Mouse (Mus musculus) kidney, postnatal 4 days (tissue): ENCODE results near the gene Rps19.
"Not testable (repeated sequence)": the region's sequence is repeated elsewhere in the genome, so short reads cannot be mapped to it uniquely, and the experiment has no call there.

Experiments used
- DNase-seq, 2 experiments: peaks; one replicate each; pipeline ENCODE4 v3.0.0; 2021; ENCODE audit warnings: mixed read lengths in 2 of 2

Gene Rps19

DNA sequence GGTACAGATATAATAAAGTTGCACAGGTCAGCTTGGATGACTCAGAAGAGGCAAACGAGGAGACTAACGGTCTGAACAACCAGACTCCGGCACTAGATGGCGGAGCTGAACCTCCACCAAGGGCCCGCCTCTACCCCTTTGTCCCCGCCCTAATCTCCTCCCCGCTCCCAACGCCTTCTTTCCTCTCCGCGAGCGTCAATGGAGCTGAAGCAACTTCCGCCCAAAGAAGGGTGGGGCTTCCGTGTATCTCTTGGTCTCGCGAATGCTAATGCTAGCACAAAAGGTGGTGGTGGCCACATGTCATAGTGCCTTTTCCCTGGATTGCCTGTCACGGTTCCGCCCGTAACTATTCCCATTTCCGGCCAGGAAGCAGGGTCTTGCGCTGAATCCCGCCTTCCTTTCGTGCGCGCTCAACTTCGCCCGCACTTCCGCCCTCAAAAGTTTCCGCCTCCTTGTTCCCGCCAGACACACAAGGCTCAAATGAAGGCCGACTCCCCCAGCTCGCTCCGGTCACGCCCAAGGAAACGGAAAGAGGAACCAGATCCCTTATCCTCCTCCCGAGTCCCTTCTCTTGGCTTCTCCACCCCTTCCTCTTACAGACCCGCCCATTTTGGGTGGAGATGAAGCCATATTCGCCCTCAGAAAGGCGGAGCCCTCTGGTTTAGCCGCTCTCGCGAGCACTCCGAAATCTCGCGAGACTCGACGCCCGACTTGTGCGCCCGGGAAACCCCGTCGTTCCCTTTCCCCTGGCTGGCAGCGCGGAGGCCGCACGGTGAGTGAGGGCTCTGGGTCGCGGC, at the start of gene Rps19:
Gene Rps19 (plus strand): TSS at position 476 of the 797 bp plus-strand sequence.
- DNase-seq: peak; percentile 99 to 100

DNA sequence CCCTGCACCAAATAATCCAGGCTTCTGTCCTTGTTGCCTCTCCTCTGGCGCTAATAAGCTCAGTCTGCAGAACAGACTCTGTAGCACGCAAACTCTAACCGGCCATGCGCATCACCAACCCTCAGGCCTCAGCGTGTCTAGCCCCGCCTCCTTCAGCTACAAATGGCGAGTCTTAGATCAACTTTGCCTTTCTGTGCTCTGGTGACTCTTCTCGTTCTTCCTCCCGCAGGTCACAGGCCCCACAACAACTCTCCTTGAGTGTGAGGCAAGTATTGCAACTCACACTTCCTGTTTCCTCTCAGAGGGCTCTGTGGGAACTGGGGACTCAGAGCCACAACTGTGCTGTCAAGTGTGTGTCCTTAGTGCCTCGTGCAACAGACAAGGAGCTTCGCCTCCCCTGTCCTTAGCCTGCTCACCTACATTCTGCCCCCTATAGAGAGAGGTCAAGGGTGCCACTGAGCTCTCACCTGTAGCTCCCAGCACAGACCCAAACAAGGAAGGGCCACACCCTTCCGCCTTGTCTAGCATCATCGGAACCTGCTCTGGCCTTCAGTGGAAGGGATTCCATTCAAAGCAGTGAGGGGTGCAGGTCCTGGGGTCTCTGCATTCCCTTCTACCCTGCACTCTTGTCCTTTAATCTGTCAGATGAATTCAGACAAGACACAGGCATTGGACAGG, 45.3 kb upstream of the Rps19 start:
- DNase-seq: peak in 1 of 2 experiments; percentile 32

DNA sequence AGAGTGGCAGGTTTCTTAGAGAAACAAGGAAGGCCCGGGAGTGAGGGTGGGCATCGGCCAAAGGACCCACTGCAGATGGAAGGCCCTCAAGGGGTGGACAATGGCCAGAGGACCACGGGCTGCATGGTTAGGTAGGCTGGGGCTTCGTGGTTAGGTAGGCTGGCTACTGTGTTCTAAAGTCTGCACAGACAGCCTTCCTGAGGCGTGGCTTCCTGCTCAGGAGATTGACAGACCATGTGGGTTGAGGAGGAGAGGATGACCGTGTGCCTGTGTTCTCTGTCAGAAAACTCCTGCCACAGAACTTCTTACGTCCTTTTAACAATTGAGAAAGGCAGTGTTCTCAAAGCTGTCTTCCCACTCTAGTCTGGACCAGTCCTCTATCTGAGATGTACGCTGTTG, 44.8 kb upstream of the Rps19 start:
- no peak for DNase-seq

DNA sequence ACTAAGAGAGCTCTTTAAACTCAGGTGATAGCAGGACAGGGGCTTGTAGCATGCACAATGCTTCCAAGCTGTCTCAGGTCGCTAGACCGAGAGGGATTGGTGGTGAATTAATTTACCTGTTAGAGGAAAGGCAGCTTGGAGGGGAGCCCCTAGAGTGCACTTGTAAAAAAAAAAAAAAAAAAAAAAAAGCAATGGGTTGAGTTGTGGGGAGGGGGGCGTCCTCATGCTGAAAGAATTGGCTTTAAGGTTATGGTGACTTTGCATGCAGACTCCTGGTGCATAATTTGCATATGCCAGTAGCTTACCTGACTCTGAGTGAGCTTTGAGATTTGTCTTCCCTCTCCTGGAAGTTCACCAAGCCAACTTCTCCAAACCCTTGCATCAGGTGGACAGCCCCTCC, 43.8 kb upstream of the Rps19 start:
- no peak for DNase-seq

DNA sequence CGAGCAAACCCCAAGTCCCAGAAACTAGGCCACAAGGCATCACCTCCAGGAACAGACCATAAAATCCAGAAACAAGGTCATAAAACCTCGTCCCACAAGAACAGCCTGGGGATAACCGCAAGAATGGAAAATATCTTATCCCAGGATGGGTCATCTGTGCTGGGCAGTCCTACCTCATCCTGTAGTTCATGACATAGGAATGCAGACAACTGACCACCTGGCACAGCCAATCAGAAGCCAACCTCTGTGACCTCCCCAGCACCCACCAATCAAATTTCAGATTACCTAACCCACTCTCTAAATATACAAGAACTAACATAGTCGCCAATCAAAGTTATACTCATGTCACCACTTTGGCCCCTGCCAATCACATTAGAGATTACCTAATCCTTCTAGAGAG, 43.2 kb upstream of the Rps19 start:
- no peak for DNase-seq

DNA sequence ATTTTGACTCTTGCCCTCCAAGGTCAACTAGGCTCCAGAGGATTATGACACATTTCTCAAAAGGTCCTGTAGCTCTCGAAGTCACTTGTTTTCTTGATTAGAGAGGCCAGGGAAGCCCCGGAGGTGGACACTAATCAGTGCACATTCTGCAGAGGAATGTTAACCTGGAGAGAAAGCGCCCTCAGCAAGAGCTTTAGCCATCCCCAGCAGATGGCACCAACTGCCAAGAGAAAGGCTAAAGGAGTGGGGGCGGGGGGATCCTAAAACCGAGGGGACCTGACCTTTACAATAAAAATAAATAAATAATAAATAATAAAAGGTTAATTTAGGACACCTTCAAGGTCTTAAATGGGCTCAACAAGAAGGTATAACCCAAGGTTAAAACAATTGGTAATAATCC, 40.0 kb upstream of the Rps19 start:
- no peak for DNase-seq

DNA sequence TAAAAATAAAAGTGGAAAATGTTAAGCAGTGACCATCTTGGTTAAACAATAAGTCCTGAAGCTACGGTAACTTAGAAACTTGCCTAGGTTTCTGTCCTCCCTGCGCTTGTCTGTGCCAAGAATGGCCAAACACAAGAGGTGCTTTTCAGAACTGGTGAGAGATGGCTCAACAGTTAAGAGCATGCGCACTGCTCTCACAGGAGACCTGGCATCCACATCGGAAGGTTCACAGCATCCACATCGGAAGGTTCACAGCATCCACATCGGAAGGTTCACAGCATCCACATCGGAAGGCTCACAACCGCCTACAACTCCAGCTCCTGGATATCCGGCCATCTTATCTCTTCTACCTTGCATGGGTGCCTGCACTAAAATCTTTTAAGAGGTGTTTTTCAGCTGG, 39.0 kb upstream of the Rps19 start:
- DNase-seq: no peak

DNA sequence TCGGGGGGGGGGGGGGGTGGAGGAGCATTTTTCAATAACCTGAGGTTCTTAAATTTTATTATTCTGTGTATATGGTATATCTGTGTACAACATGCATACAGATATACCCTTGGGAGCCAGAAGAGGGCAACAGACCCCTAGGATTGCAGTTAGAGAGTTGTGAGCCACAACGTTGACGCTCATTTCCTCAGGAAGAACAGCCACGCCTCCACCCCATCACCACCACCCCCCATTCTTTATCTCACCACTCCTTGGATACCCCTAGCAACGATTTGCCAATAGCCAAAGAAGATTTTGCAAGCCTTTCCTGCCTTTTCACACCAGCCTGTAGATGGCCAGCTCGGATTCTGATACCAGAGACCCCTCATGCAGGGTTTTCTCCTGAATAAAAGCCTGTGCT, 38.5 kb upstream of the Rps19 start:
- no peak for DNase-seq

DNA sequence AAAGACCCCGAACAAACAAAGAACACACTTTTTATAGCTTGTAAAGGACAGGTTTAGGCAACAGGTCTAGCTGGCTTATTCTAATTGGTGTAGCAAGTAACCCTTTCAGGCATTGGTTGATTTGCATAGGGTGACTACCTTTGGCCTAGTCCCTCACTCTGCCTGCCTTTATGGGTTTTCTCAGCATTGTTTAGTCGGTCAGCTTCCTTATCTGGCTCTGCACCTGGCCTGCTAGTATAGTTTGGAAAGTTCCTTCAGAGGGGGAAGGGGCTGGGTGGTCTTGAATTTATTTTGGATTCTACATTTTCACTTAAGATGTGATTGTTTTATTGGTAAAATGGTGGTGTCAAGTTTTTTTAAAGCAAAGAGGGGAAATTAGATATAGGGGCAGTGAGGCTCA, 37.6 kb upstream of the Rps19 start:
- not testable (repeated sequence) for DNase-seq

DNA sequence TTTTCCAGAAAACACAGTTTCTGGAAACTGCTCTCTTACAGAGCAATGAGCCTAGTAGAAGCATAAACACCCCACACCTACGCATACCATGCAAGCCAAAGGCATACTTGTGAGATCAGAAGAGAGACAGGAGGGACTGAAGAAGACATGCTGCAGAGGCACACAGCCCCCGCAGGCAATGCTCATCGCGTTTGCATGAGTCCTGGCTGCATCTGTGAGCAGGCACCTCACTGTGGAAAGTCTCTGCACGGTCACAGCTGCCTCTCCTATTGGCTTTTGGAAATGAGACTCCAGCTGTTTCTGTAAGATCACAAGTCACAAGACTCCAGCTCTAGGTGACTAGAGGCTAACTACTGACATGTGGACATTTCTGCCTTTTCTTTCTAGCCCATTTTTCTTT, 34.0 kb upstream of the Rps19 start:
- DNase-seq: peak; percentile 33 to 57

DNA sequence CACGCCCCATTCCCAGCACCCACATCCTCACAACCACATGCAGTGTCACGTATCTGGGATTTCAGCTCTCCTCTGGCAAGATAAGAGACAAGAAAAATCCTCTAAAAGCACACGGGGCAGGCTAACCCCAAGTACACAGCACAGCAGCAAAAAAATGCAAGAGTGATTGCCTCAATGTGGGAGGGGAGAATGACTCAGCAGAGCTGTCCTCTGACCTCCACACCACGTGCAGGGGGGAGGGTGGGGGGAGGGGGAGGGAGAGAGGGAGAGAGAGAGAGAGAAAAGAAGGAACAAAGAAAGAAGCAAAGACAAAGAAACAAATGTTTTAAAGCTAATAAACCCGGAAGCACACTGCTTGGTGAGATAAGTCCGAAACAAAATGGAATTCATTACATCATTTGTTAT, 33.3 kb upstream of the Rps19 start:
- peak; percentile 8 to 13 for DNase-seq

DNA sequence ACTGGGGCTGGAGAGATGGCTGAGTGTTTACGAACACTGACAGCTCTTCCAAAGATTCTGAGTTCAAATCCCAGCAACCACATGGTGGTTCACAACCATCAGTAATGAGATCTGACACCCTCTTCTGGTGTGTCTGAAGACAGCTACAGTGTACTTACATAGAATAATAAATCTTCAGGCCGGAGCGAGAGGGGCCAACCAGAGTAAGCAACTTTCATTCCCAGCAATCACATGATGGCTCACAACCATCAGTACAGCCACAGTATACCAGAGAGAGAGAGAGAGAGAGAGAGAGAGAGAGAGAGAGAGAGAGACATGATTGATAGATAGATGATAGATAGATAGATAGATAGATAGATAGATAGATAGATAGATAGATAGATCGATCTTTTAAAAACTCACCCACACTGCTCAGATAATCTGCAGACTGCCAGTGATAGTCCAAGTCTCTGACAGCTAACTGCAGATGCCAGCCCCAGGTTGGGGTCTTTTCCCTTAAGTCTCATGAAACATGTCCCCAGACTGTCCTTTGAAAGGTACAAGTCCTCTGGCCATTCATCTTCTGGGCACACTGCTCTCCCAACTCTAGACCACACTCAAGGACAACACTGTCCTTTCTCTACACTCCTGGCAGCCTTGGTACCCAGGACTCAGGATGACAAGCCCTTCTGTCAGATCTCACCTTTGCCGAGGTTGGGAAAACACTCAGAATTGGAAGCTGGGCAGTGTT, 32.4 kb upstream of the Rps19 start:
- no peak for DNase-seq

DNA sequence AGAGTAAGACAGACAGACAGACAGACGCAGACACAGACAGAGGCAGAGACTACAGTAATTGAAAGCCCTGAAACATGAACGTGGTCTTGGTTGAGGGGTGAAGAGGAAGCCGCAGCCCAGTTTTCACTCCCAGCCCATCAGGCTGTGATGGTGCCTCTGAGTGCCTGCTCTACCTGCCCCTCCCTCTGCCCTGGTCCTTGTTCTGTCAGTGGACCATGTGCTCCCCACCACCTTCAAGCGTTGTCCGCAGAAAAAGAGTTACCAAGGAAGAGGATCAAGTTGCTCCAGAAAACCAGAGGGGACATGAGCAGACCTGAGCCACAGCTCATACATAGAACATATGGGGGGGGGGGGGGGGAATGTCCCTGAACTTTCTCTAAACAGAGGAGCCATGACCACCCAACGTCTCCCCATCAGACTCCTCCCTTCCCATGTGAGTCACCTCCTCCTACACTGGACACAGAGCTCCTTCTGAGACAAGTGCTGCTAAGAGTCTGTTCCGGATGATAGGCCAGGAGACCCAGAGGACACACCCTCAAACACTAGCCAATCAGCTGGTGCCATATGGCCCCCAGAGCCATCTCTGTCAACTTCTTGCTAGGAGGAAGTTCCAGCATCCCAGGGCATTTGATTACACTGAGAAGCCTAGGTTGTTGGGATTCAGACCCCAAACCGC, 31.5 kb upstream of the Rps19 start:
- no peak for DNase-seq

DNA sequence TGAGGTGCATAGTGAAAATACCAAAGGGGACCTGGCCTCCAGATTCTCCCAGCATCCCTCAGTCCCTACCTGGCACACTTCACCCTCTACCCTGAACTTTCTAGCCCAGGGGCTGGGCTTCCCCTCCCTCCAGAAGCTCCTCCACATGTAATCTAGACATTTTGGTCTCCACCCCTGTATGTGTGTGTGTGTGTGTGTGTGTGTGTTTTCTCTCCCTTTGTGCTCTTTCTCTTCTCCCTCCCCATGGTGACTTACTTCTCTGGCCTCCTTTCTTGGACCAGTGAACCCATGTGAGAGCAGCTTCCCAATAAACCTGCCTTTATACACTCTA, 31.0 kb upstream of the Rps19 start:
- no peak for DNase-seq

DNA sequence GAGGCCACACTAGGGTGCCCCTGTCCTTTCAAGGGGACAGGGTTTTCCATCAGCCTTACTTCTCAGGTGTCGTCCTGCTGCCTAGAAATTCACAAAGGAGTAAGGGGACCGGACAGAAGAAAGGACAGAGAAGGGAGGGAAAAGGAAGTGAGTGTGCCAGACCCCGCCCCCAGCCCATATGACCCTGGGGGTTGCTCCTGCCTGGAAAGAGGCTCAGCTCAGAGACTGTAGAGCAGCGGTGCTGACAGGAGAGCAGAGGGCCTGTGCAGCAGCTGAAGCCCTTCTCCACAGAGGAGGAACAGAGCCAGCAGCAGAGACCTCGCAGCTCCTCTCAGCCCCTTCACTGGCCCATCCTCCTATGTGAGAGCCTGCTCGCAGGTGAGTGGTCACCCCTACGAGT, 30.5 kb upstream of the Rps19 start:
- no peak for DNase-seq

DNA sequence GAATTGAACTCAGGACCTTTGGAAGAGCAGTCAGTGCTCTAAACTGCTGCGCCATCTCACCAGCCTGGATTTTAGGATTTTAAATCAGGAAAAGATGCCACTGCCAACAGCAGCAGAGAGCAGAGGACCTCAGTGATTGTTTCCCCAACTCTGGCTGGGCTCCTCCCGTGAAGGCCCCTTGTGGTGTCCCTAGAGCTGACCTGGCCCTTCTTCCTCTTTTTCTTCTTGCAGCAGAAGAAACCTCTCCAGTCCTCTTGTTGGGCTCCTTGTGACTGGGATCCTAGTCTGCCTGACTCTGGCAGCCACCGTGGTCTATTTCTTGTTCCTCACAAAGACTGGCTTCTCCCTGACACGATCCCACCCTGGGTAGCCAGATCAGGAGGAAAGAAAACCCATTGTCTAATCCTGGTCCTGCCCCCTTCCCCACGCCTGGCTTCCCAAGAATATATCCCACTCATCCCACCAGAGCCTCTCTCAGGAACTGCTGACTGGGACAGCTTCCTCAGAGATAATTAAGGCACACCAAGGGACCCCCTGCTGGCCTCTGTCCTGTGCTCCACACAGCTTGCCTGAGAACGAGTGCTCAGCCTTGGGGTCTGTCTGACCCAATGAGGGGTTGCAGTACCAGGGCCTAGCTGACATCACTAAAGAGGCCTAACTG, 27.6 kb upstream of the Rps19 start:
- no peak for DNase-seq

DNA sequence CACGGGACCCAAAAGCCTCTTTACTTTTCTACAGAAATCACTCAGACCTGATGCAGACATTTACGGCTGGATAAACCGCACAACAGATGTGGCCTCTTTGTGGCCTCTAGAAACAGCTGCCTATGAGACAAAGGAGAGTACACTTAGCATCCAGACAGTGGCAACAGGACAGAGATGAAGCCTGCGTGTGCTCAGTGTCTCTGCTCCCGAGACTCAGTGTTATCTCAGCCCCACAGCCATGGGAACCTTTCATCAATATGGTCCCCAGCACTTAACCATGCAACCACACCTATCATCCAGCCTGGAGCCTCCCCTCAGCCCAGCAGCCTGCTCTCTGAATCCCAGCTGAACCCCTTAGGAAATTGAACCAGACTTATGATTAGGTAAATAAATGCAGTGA, 24.9 kb upstream of the Rps19 start:
- DNase-seq: no peak

DNA sequence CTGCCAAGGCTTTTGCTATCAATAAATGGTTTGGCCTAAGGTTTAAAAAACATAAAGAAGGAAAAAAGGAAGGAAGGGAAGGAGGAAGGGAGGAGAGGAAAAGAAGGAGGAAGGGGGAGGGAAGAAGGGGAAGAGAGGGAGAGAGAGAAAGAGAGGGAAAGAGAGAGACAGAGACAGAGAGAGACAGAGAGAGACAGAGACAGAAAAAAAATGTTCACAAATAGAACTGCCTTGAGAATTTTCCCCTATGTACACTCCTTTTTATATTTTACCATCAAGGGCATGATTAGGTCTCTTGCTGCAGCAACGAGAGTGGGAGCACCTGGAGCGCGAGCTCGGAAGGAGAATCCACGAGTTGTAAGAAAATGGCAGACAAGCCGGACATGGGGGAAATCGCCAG, 22.3 kb upstream of the Rps19 start, which contains the start of gene Gm9844:
Gene Gm9844 (plus strand): TSS at position 301 of the 400 bp plus-strand sequence.
- DNase-seq: no peak

DNA sequence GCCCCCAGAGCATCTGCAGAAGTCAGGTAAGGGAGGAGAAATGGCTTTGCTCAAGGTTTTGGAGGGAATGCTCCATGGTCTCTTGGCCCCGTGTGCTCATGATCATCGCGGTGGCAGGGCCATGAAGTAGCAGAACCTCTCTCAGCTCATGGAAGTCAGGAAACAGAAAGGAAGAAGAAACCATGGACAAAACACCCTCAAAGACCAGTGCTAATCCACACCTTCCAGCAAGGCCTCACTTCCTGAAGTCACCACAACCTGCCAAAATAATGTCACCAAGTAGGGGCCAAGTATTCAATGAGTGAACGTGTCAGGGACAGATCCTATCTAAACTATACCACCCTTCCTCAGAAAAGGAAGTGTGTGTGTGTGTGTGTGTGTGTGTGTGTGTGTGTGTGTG, 21.3 kb upstream of the Rps19 start:
- no peak for DNase-seq

DNA sequence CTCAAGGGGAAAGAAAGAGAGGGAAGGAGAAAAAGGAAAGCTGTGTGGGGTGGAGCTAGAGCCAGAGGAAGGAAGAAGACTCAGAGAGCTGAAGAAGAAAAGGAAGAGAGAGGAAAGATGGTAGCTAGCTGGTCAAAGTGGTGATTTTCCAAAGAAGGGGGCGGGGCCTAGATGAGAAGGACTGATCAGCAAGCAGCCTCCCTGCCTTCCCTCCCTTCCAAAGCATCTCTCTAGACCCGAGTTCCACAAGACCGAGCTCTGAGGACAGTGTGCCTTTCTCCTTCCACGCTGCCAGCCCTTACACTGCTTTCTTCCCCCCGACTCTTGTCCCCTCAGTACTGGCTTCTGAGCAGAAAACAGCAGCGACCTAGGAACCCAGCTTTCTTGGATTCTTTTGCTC, 20.0 kb upstream of the Rps19 start:
- no peak for DNase-seq

DNA sequence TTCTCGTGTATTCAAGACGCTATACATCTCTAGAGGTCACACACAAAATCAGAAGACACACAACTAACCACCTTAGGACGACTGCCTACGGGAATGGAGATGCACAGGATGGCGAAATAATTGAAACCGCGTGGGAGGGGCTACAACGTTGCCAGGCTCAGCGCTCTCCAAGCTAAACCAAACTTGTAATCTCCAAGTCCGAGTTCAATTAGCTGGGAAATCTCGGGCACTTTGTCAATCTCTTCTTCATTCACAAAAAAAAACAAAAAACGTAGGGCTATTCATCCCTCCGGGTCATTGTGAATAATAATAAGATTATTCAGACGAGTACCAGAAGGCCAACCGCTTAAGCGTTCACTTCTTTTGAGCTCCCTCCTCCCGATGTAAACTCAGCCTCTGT, 15.1 kb upstream of the Rps19 start:
- no peak for DNase-seq

DNA sequence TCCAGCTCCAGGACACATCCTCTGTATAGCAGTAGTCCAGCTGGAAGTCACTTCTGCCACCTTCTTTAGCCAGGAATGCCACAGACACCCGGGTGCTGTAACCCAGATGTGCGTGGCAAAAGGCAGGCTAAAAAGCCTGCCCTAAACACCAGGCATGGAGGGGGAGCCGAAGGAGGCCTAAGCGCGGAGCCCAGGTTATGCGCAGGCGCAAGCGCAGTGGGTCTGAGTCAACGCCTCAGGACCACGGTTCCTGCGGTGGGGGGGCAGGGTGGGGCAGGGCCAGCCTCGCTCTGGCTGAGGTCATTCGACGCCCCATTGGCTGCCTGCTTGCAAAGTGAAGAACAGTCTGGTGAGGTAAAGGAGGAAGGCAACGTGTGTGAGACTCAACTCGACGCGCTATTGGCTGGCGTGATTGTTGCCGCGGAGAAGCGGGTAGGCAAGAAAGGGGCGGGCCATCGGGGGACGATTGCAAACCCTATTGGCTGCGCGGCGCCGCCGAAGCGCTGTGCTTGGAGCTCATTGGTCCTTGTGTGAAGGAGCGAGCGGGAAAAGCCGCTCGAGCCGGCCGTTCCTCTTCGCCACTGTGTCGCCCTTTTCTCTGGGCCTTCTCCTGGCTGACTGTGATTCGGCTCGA, 14.5 kb upstream of the Rps19 start, which contains the start of the genes Lypd4 and Dmrtc2:
Gene Lypd4 (minus strand): TSS at position 410 of the 634 bp plus-strand sequence.
Gene Dmrtc2 (plus strand): TSS at position 526 of the 634 bp plus-strand sequence.
- peak in 1 of 2 experiments; percentile 22 for DNase-seq
